Mouse (Mus musculus) embryonic facial prominence, embryonic 15.5 days (tissue): ENCODE results near the gene Fcer1g. TPM values are rescaled to one million over a fixed set of nuclear protein-coding genes. Genes with fewer than 3 reads are reported as not detected.

ENCODE experiments used
- ATAC-seq: fragments of 200-750 bp; cut with Nextera tagmentation; 2 replicates; pipeline ENCODE4 v1.8.0; 2017; ENCODE audit warnings: low read depth, moderate TSS enrichment; ENCODE audit not compliant: insufficient number of reproducible peaks, low FRiP score, low TSS enrichment
- H3K27ac ChIP-seq: fragments of 300-500 bp; sonication (generic); replicated peaks from 2 replicates; pipeline ENCODE4 v1.5.1; 2015; ENCODE audit warnings: mild to moderate bottlenecking, inconsistent platforms
- H3K27me3 ChIP-seq: fragments of 300-500 bp; sonication (generic); 2 replicates; pipeline ENCODE4 v1.6.1; 2015; ENCODE audit warnings: inconsistent platforms
- H3K36me3 ChIP-seq: fragments of 300-500 bp; sonication (generic); 2 replicates; pipeline ENCODE4 v1.6.1; 2015; ENCODE audit warnings: mild to moderate bottlenecking, inconsistent platforms
- H3K4me1 ChIP-seq: fragments of 300-500 bp; sonication (generic); 2 replicates; pipeline ENCODE4 v1.6.1; 2015; ENCODE audit warnings: inconsistent platforms
- H3K4me2 ChIP-seq: fragments of 300-500 bp; sonication (generic); replicated peaks from 2 replicates; pipeline ENCODE4 v1.6.1; 2015; ENCODE audit warnings: mild to moderate bottlenecking, inconsistent platforms
- H3K4me3 ChIP-seq: fragments of 300-500 bp; sonication (generic); replicated peaks from 2 replicates; pipeline ENCODE4 v1.5.1; 2015; ENCODE audit warnings: mild to moderate bottlenecking, inconsistent platforms
- H3K9ac ChIP-seq: fragments of 300-500 bp; sonication (generic); 2 replicates; pipeline ENCODE4 v1.6.1; 2015; ENCODE audit warnings: inconsistent platforms
- H3K9me3 ChIP-seq: fragments of 300-500 bp; sonication (generic); replicated peaks from 2 replicates; pipeline ENCODE4 v1.6.1; 2016; ENCODE audit warnings: inconsistent platforms
- WGBS: fragments of 180-500 bp; shearing (Covaris S2); methylation state at CpG from one replicate; pipeline ENCODE4 v1.1.7; 2015; 5-methylcytosine and 5-hydroxymethylcytosine counted together
- polyA plus RNA-seq: library from polyadenylated mRNA; unstranded; fragments of >200 nt; fragmentation: Nextera tagmentation; extraction: Ambion mirVana; gene quantifications from 2 replicates; pipeline ENCODE4 v1.2.1, GENCODE M21; 2015

The Fcer1g gene
- polyA plus RNA-seq, 1 experiment from 2014 or later: 92.7 TPM

DNA sequence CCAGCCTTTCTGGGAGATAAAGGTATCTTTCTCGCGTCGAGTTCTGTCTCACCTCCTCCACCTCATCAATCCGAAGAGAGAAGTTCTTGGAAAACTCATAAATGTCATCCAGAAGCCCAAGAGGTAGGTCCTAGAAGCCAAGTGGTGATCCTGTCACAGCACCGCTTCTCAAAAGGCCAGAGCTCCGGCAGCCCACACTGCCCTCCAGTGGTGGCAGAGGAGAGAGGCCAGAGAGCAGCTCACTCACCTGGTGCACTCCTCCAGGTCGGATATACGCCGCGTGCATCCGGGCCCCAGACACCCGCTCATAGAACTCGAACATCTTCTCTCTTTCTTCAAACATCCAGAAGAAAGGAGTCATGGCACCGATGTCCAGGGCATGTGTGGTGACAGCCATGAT is 4.3 kb upstream of the Fcer1g start:
- no peak overlapping the region for H3K4me3 ChIP-seq
- H3K9ac ChIP-seq: no peak overlapping the region
- WGBS: 68% methylated on average over 14 of the region's 14 CpGs
- no peak for ATAC-seq
- no peaks in the 10 kb centered on the region for H3K27me3 ChIP-seq
- peaks cover 95% of the 10 kb centered on the region for H3K36me3 ChIP-seq
- H3K4me2 ChIP-seq: no peak overlapping the region
- no peak overlapping the region for H3K27ac ChIP-seq
- H3K9me3 ChIP-seq: no peaks in the 10 kb centered on the region
- H3K4me1 ChIP-seq: no peaks in the 10 kb centered on the region

DNA sequence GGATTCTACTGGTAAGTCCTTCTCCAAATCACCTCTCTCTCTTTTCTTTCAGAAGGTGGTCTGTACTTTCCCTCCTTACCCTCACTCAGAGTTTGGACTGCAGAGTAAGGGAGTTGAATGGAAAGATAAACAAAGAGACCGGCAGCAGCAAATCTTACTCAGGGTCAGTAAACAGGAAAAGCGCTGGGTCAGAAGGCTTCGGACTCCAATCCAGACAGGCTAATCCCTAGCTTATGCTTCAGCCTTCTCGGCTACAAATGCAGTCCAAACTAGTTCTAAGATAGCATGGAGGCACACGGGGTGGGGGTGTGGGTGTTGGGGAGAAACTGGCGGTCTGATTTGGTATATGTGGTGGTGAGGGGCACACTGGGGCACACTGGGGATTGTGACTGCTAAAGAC is 3.3 kb upstream of the Fcer1g start:
- no peak overlapping the region for H3K9ac ChIP-seq
- no peak overlapping the region for H3K27ac ChIP-seq
- H3K4me3 ChIP-seq: no peak overlapping the region
- no peaks in the 10 kb centered on the region for H3K27me3 ChIP-seq
- H3K4me1 ChIP-seq: no peaks in the 10 kb centered on the region
- no peaks in the 10 kb centered on the region for H3K9me3 ChIP-seq
- H3K4me2 ChIP-seq: no peak overlapping the region
- peaks cover 89% of the 10 kb centered on the region for H3K36me3 ChIP-seq
- 91% methylated on average over 6 of the region's 6 CpGs for whole genome bisulfite sequencing
- no peak for ATAC-seq

DNA sequence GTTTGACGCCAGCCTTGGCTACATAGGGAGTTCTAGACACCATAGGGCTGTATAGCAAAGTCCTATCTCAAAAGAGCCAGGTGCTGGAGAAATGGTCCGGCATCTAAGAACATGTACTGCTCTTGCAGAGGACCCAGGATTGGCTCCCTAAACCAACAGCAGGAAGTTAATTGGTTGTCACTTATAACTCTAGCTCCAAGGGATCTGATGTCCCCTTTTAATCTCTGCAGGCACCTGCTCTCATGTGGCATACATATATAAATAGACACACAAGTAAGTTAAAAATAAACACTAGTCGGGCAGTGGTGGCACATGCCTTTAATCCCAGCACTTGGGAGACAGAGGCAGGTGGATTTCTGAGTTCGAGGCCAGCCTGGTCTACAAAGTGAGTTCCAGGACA is 1.6 kb upstream of the Fcer1g start:
- Histone ChIP-seq H3K9ac (no peak overlapping the region), H3K4me2 (no peak overlapping the region), H3K36me3 (peaks cover 73% of the 10 kb centered on the region), H3K4me3 (no peak overlapping the region), H3K4me1 (peaks cover under 1% of the 10 kb centered on the region; the same call in 1 of the 2 replicates), H3K27me3 (no peaks in the 10 kb centered on the region), H3K27ac (no peak overlapping the region), H3K9me3 (no peaks in the 10 kb centered on the region)
- no peak for ATAC-seq
- 80% methylated on average over 4 of the region's 4 CpGs for WGBS

DNA sequence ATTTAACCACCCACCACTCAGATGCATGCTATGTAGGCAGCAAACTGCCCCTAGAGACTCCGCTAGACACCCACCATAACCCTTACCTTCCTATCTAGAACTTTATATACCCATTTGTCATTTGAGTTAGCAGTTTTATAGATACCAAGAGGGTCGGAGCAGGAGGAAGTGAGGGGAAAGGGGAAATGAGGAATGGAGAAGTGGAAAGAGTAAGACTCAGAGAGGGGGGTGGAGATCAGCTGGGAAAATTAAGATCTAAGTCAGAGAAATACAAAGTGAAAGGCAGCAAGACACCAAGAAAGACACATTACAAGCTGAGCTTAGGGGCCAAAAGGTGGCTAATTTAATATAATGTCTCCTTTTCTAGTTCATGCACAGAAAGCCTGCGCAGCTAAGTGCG is 373 bp upstream of the Fcer1g start:
- no peak overlapping the region for H3K27ac ChIP-seq
- WGBS: 92% methylated on average over 4 of the region's 4 CpGs
- no peak overlapping the region for H3K4me2 ChIP-seq
- peaks cover 61% of the 10 kb centered on the region for H3K36me3 ChIP-seq
- H3K4me1 ChIP-seq: peaks cover 10% of the 10 kb centered on the region; the same call in 1 of the 2 replicates
- H3K27me3 ChIP-seq: no peaks in the 10 kb centered on the region
- H3K9ac ChIP-seq: no peak overlapping the region
- ATAC-seq: no peak
- no peak overlapping the region for H3K4me3 ChIP-seq
- no peaks in the 10 kb centered on the region for H3K9me3 ChIP-seq

DNA sequence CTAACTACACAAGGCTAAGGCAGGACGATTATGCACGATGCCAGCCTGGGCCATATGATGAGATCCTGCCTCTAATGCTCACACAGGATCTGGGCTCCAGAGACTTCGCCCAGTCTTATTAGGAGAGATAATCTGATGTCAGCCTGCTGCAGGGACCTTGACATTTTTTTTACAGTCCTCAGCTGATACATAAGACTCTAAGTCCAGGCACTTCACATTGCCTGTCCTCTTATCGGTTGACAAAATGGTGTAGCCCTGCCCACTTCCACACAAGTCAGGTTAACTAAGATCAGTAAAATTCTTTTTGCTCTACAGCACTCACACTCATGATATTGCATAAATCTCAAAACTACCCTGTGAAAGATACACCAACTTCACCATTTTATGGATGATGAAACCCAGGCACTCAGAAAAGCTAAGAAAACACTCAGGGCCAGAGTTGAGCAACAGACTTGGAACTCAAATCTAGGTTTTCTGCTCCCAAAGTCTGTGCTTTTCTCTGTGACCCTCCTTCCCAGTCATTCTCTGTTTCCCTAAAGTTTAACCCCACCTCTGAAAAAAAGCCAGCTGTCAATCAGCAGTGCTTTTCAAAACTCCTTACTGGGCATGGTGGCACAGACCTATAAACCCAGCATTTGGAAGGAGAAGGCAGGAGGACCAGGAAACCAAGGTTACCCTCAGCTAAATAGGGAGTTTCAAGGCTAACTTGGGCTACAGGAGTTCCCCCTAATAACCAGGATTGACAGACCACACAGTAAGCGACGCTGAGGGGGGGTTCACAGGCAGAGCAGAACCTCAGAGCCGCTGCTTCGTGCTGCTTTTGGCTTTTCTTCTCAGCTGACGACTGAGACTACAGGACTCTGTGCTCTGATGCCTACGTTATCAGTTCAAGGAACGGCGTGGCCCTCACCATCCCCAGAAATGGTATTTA is 1.1 kb downstream of the Fcer1g start:
- Histone ChIP-seq H3K27me3 (no peaks in the 10 kb centered on the region), H3K9me3 (no peaks in the 10 kb centered on the region), H3K4me1 (peaks cover 10% of the 10 kb centered on the region; the same call in 1 of the 2 replicates), H3K27ac (no peak overlapping the region), H3K4me3 (no peak overlapping the region), H3K4me2 (no peak overlapping the region), H3K36me3 (peaks cover 47% of the 10 kb centered on the region), H3K9ac (no peak overlapping the region)
- 80% methylated on average over 12 of the region's 12 CpGs for WGBS
- no peak for ATAC-seq

DNA sequence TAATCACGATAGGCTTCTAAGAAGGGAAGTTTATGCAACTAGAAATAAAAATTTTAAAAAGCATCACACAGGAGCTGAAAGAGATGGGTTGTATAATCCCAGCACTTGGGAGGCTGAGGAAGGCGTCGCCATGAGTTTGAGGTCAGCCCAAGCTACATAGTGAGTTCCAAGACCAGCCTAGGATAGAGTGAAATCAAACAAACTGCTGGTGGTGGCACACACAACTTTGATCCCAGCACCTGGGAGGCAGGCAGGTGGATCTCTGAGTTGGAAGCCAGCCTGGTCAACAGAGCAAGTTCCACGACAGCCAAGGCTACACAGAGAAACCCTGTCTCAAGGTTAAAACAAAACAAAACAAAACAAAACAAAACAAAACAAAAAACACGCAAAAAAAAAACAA is 1.8 kb downstream of the Fcer1g start:
- no peak overlapping the region for H3K4me3 ChIP-seq
- 79% methylated on average over 5 of the region's 5 CpGs for WGBS
- H3K9ac ChIP-seq: no peak overlapping the region
- peaks cover 40% of the 10 kb centered on the region for H3K36me3 ChIP-seq
- H3K27ac ChIP-seq: no peak overlapping the region
- peaks cover 10% of the 10 kb centered on the region; the same call in 1 of the 2 replicates for H3K4me1 ChIP-seq
- H3K4me2 ChIP-seq: no peak overlapping the region
- ATAC-seq: no peak
- no peaks in the 10 kb centered on the region for H3K9me3 ChIP-seq
- no peaks in the 10 kb centered on the region for H3K27me3 ChIP-seq

DNA sequence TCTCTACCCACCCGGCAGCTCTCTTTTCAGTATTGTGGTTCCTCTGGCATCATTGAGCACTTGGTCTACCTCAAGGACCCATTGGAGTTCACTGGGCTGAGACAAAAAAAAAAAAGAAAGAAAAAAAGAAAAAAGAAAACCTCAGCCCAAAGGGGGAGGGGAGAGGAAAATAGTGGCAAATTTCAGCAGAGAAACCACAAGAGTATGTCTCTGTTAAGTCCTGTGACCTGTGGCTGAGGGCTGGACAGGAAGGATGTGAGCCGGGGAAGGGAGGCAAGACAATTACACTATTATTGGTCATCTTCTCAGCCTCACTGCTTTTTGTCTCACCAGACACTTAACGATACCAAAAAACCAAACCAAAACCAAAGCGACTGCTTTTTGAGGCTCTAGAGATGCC is 2.3 kb downstream of the Fcer1g start:
- H3K4me2 ChIP-seq: no peak overlapping the region
- no peak overlapping the region for H3K4me3 ChIP-seq
- H3K9ac ChIP-seq: no peak overlapping the region
- H3K36me3 ChIP-seq: peaks cover 35% of the 10 kb centered on the region
- WGBS: 44% methylated on average over 4 of the region's 4 CpGs
- no peak for ATAC-seq
- peaks cover 10% of the 10 kb centered on the region; the same call in 1 of the 2 replicates for H3K4me1 ChIP-seq
- H3K9me3 ChIP-seq: no peaks in the 10 kb centered on the region
- no peaks in the 10 kb centered on the region for H3K27me3 ChIP-seq
- no peak overlapping the region for H3K27ac ChIP-seq

DNA sequence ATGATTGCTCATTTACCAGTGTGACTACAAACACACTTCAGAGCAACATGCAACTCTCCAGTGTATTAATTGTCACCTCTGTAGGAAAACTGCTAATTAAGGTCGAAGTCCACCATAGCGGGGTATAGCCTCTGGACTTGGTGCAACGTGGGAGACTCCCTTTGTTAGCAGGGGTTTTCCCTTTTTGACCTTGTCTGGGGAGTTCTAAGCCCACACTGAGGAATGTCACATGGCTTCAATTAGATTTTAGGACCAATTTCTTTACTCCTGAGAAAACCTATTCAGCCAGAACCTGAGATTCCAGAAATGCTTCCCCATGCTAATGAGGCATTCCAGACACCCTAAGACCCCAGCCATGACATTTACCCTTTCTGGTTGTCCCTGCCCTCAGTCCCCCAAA is 4.0 kb downstream of the Fcer1g start:
- no peaks in the 10 kb centered on the region for H3K27me3 ChIP-seq
- no peaks in the 10 kb centered on the region for H3K9me3 ChIP-seq
- peaks cover 20% of the 10 kb centered on the region for H3K36me3 ChIP-seq
- no peak for ATAC-seq
- peaks cover 10% of the 10 kb centered on the region; the same call in 1 of the 2 replicates for H3K4me1 ChIP-seq
- no peak overlapping the region for H3K9ac ChIP-seq
- H3K4me3 ChIP-seq: no peak overlapping the region
- 35% methylated on average over 3 of the region's 3 CpGs for WGBS
- H3K4me2 ChIP-seq: no peak overlapping the region
- no peak overlapping the region for H3K27ac ChIP-seq

DNA sequence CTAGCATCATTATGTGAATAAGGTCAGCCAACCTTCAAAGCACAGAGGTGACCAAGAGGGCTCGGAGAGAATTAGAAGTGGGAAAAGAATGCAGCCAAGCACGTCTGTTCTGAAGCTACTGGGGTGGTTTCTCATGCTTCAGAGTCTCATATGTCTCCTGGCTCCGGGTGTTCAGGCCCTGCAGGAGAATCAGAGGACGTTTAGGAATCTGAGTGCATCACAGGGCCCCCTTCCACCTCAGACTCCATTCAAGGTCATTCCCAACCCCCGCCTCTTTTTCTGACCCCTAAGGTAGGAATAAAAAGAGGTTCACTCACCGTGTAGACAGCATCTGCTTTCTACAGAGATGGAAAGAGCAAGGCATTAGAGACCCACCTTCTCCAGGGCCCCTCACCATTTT is 4.4 kb downstream of the Fcer1g start:
- Histone ChIP-seq H3K4me3 (no peak overlapping the region), H3K9me3 (no peaks in the 10 kb centered on the region), H3K9ac (no peak overlapping the region), H3K36me3 (peaks cover 15% of the 10 kb centered on the region), H3K4me2 (no peak overlapping the region), H3K27me3 (no peaks in the 10 kb centered on the region), H3K27ac (no peak overlapping the region), H3K4me1 (peaks cover 10% of the 10 kb centered on the region; the same call in 1 of the 2 replicates)
- ATAC-seq: no peak
- 43% methylated on average over 6 of the region's 6 CpGs for WGBS

DNA sequence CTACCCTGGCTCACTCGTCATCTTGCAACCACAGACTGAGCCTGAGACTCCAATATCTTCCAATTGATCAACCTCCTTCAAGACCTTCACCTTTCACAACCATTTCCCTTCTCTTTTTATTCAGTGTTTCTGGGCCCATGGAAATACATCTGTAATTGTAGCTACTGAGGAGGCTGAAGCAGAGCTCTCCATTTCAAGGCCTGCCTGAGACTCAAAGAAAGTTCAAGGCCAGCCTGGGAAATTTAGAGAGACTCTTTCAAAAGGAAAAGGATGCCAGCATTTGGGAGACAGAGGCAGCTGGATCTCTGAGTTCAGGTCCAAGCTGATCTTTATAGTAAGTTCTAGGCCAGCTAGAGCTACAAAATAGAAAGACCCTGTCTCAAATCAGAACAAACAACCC is 6.3 kb downstream of the Fcer1g start:
- Histone ChIP-seq H3K4me1 (peaks cover 10% of the 10 kb centered on the region; the same call in 1 of the 2 replicates), H3K9ac (no peak overlapping the region), H3K27ac (no peak overlapping the region), H3K36me3 (no peaks in the 10 kb centered on the region), H3K27me3 (no peaks in the 10 kb centered on the region), H3K4me2 (no peak overlapping the region), H3K9me3 (no peaks in the 10 kb centered on the region), H3K4me3 (no peak overlapping the region)
- WGBS: 100% methylated on average over 1 of the region's 1 CpGs
- no peak for ATAC-seq

DNA sequence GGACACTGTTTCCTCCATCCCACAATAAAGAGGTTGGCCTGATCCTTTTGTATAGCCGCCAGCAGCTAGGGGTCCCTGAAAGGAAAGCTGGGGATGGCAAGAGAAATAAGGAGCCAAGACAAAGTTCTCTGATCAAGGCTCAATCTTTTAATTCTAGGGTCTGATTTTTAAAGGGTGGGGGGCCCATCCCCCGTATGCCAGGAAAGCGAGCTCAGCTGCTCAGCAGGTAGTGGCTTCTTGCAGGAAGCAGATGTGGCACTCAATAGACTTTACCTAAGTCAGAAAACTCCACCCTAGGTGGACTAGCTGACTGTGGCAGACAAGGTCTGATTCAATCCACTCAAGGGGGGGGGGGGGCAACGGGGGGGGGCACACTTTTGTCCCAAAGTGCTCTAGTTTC is 7.4 kb downstream of the Fcer1g start:
- H3K4me1 ChIP-seq: peaks cover 13% of the 10 kb centered on the region
- no peak overlapping the region for H3K27ac ChIP-seq
- H3K4me3 ChIP-seq: no peak overlapping the region
- no peaks in the 10 kb centered on the region for H3K36me3 ChIP-seq
- H3K9me3 ChIP-seq: no peaks in the 10 kb centered on the region
- H3K4me2 ChIP-seq: no peak overlapping the region
- WGBS: 57% methylated on average over 4 of the region's 4 CpGs
- ATAC-seq: no peak
- H3K9ac ChIP-seq: no peak overlapping the region
- H3K27me3 ChIP-seq: no peaks in the 10 kb centered on the region

DNA sequence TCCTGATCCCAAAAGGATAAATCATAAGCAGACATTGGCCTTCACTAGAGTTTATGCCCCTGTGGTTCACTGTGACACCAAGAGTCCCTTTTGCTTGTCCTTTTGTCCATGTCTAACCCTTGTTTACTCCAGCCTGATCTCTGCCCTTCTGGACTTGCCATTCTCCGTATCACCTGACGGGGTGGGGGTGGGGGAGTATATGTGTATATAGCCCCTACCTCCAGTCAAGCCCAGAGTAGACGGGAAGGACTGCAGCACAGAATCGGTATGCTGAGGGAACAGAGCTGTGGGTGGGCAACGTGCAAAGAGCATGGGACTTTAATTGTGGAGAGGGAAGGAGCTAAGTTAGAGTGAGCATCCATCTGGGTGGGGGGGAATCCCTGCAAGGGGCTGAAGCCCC is 9.3 kb downstream of the Fcer1g start, which contains the start of gene Apoa2:
Gene Apoa2 (plus strand): TSS at position 198 of the 400 bp plus-strand sequence.
- WGBS: 76% methylated on average over 5 of the region's 5 CpGs
- no peak within 1 kb of the TSS for H3K4me2 ChIP-seq
- H3K4me1 ChIP-seq: peaks cover 13% of the 10 kb centered on the region
- ATAC-seq: no peak
- H3K36me3 ChIP-seq: peaks cover under 1% of the 10 kb centered on the region; the same call in 1 of the 2 replicates
- no peaks in the 10 kb centered on the region for H3K27me3 ChIP-seq
- no peak within 1 kb of the TSS for H3K9ac ChIP-seq
- no peak within 1 kb of the TSS for H3K27ac ChIP-seq
- H3K4me3 ChIP-seq: no peak within 1 kb of the TSS
- H3K9me3 ChIP-seq: no peaks in the 10 kb centered on the region
